Mouse (Mus musculus) CH12F3 (cell line): Measurements from ENCODE around the gene Igfals.

Experiments
- in situ Hi-C: fragments of 300-500 bp; cut with MboI; formaldehyde crosslinking; loops from 2 replicates; pipeline ENCODE4 v1.14.3; 2020; ENCODE audit warnings: low sequenced_read_pairs

Gene Igfals

GRCm38 (mm10) chr17:24861785-24862184, 4.0 kb upstream of the Igfals start:
- in situ Hi-C loops: no loop called here

GRCm38 (mm10) chr17:24867914-24868313, 2.1 kb downstream of the Igfals start:
- in situ Hi-C loops: no loop called here

- in situ Hi-C loops: no loop called here
These were observed 8.1 kb downstream of the Igfals start for GRCm38 (mm10) chr17:24873695-24874404.

- in situ Hi-C loops: no loop called here
These were observed 8.6 kb downstream of the Igfals start for GRCm38 (mm10) chr17:24874405-24874745.

GRCm38 (mm10) chr17:24874989-24875388, 9.2 kb downstream of the Igfals start:
- in situ Hi-C loops: no loop called here

GRCm38 (mm10) chr17:24877336-24878116, 11.7 kb downstream of the Igfals start:
- in situ Hi-C loops: no loop called here

- in situ Hi-C loops: no loop called here
These were observed 12.3 kb downstream of the Igfals start for GRCm38 (mm10) chr17:24878117-24878397.

GRCm38 (mm10) chr17:24878531-24878930, 12.7 kb downstream of the Igfals start:
- in situ Hi-C loops: no loop called here

- in situ Hi-C loops: loop anchor here (10.0 kb wide), 1 partner anchor 137 kb away; no protein-coding TSS in a partner anchor
These were observed 16.1 kb downstream of the Igfals start for GRCm38 (mm10) chr17:24881738-24882440.

GRCm38 (mm10) chr17:24884391-24884790, 18.6 kb downstream of the Igfals start:
- in situ Hi-C loops: loop anchor here (10.0 kb wide), 1 partner anchor 140 kb away; no protein-coding TSS in a partner anchor

- in situ Hi-C loops: loop anchor here (10.0 kb wide), 1 partner anchor 141 kb away; no protein-coding TSS in a partner anchor
These were observed 19.7 kb downstream of the Igfals start for GRCm38 (mm10) chr17:24885356-24886133.

GRCm38 (mm10) chr17:24886134-24886931, 20.5 kb downstream of the Igfals start, which contains the start of the genes Nubp2 and Spsb3:
TSS of gene Nubp2 (minus strand) at chr17:24886349.
TSS of gene Spsb3 (plus strand) at chr17:24886643.
- in situ Hi-C loops: loop anchor here (10.0 kb wide), 1 partner anchor 142 kb away; no protein-coding TSS in a partner anchor

GRCm38 (mm10) chr17:24886932-24887271, 21.1 kb downstream of the Igfals start:
- in situ Hi-C loops: loop anchor here (10.0 kb wide), 1 partner anchor 142 kb away; no protein-coding TSS in a partner anchor

GRCm38 (mm10) chr17:24887291-24888080, 21.7 kb downstream of the Igfals start:
- in situ Hi-C loops: loop anchor here (10.0 kb wide), 1 partner anchor 143 kb away; no protein-coding TSS in a partner anchor

GRCm38 (mm10) chr17:24888862-24889261, 23.1 kb downstream of the Igfals start:
- in situ Hi-C loops: loop anchor here (10.0 kb wide), 1 partner anchor 144 kb away; no protein-coding TSS in a partner anchor

GRCm38 (mm10) chr17:24890151-24891092, 24.6 kb downstream of the Igfals start:
- in situ Hi-C loops: no loop called here

- in situ Hi-C loops: no loop called here
These were observed 25.5 kb downstream of the Igfals start for GRCm38 (mm10) chr17:24891321-24891720.

- in situ Hi-C loops: no loop called here
These were observed 27.0 kb downstream of the Igfals start for GRCm38 (mm10) chr17:24892785-24893184.
